Mouse (Mus musculus) kidney, adult 2 months (tissue): Measurements from ENCODE around the gene Egfr.

Experiments used
- CTCF ChIP-seq: fragments of 200-500 bp; conservative IDR thresholded peaks from 2 replicates; pipeline ENCODE4 v1.5.1; 2011; ENCODE audit warnings: low read depth, mild to moderate bottlenecking, control low read depth, low read length, moderate library complexity, mixed read lengths; ENCODE audit not compliant: insufficient read depth, insufficient read length
- POLR2A ChIP-seq: fragments of 200-500 bp; IDR thresholded peaks from one replicate; pipeline ENCODE4 v1.6.1; 2011; ENCODE audit warnings: low read depth, low read length, control low read depth

GRCm38 (mm10) chr11:16857346-16857745, 105.3 kb downstream of the Egfr start:
- no peak for TF ChIP-seq CTCF
- no peak for TF ChIP-seq POLR2A
